Mouse (Mus musculus): ENCODE data around the gene Phtf2.

- TF ChIP-seq CTCF (IDR thresholded peaks at IDR 0.05; ENCODE audit: borderline replicate concordance, insufficient read depth, low read depth, low read length) (no peak), POLR2A (IDR thresholded peaks at IDR 0.05; ENCODE audit: borderline replicate concordance, insufficient read depth, low read length) (no peak)
Measured at GRCm38 (mm10) chr5:20884036-20884620, 2.2 kb upstream of the Phtf2 start.

All from cerebellum, adult 2 months (tissue).